Mouse (Mus musculus): ENCODE results near the gene Mrpl27. TPM values are rescaled to one million over a fixed set of nuclear protein-coding genes. Genes with fewer than 3 reads are reported as not detected.

The Mrpl27 gene
- polyA plus RNA-seq, 1 experiment from 2014 or later = 123 TPM

GRCm38 (mm10) chr11:94702216-94702610 lies 48.6 kb downstream of the Mrpl27 start:
- no peak for ATAC-seq (replicated peaks; ENCODE audit: extremely low read depth, insufficient read depth, low FRiP score)
- Histone ChIP-seq H3K9me3 (replicated peaks; ENCODE audit: control insufficient read depth, low read length) (no peaks in the 10 kb centered on the region), H3K4me1 (ENCODE audit: control insufficient read depth, insufficient read depth, low read length) (peaks cover 6% of the 10 kb centered on the region; the same call in 1 of the 2 replicates), H3K36me3 (ENCODE audit: control insufficient read depth, insufficient read depth) (no peaks in the 10 kb centered on the region), H3K9ac (ENCODE audit: low read length) (no peak overlapping the region), H3K27me3 (ENCODE audit: control insufficient read depth, insufficient read depth, low read length) (no peaks in the 10 kb centered on the region), H3K4me2 (ENCODE audit: low read depth, low read length) (no peak overlapping the region), H3K27ac (ENCODE audit: low read length) (no peak overlapping the region), H3K4me3 (ENCODE audit: low read length) (no peak overlapping the region)
- whole genome bisulfite sequencing = 62% methylated on average over 3 of the region's 3 CpGs

GRCm38 (mm10) chr11:94704020-94704419 lies 50.5 kb downstream of the Mrpl27 start:
- no peak for ATAC-seq (replicated peaks; ENCODE audit: extremely low read depth, insufficient read depth, low FRiP score)
- Histone ChIP-seq H3K4me3 (ENCODE audit: low read length) (no peak overlapping the region), H3K4me2 (ENCODE audit: low read depth, low read length) (no peak overlapping the region), H3K36me3 (ENCODE audit: control insufficient read depth, insufficient read depth) (no peaks in the 10 kb centered on the region), H3K4me1 (ENCODE audit: control insufficient read depth, insufficient read depth, low read length) (no peaks in the 10 kb centered on the region), H3K9ac (ENCODE audit: low read length) (no peak overlapping the region), H3K27ac (ENCODE audit: low read length) (no peak overlapping the region), H3K9me3 (replicated peaks; ENCODE audit: control insufficient read depth, low read length) (no peaks in the 10 kb centered on the region), H3K27me3 (ENCODE audit: control insufficient read depth, insufficient read depth, low read length) (no peaks in the 10 kb centered on the region)
- 43% methylated on average over 7 of the region's 7 CpGs for WGBS

GRCm38 (mm10) chr11:94704472-94704871 lies 50.9 kb downstream of the Mrpl27 start, which contains the start of gene Gm11541:
Gm11541 (minus strand) TSS chr11:94704499.
- Histone ChIP-seq H3K36me3 (ENCODE audit: control insufficient read depth, insufficient read depth) (no peaks in the 10 kb centered on the region), H3K27ac (ENCODE audit: low read length) (no peak within 1 kb of the TSS), H3K4me1 (ENCODE audit: control insufficient read depth, insufficient read depth, low read length) (no peaks in the 10 kb centered on the region), H3K9me3 (replicated peaks; ENCODE audit: control insufficient read depth, low read length) (no peaks in the 10 kb centered on the region), H3K4me2 (ENCODE audit: low read depth, low read length) (no peak within 1 kb of the TSS), H3K27me3 (ENCODE audit: control insufficient read depth, insufficient read depth, low read length) (no peaks in the 10 kb centered on the region), H3K9ac (ENCODE audit: low read length) (no peak within 1 kb of the TSS), H3K4me3 (ENCODE audit: low read length) (no peak within 1 kb of the TSS)
- 66% methylated on average over 5 of the region's 5 CpGs for WGBS
- no peak for ATAC-seq (replicated peaks; ENCODE audit: extremely low read depth, insufficient read depth, low FRiP score)

Other genes starting within 250 kb of the Mrpl27 start
- gene Cacna1g, start 179.6 kb upstream of the Mrpl27 start, polyA plus RNA-seq (2015; fragmentation: Nextera tagmentation; extraction: Ambion mirVana) = 5.8 and 7.6 TPM in 2 replicates
- 0.08 and 0.25 TPM in 2 replicates for gene Spata20, start 167.6 kb upstream of the Mrpl27 start, polyA plus RNA-seq (2015; fragmentation: Nextera tagmentation; extraction: Ambion mirVana)
- gene Epn3, start 153.8 kb upstream of the Mrpl27 start, polyA plus RNA-seq (2015; fragmentation: Nextera tagmentation; extraction: Ambion mirVana) = 13.6 and 17.9 TPM in 2 replicates
- 5.7 and 9.1 TPM in 2 replicates for gene Mycbpap, start 132.0 kb upstream of the Mrpl27 start, polyA plus RNA-seq (2015; fragmentation: Nextera tagmentation; extraction: Ambion mirVana)
- gene Rsad1, start 104.5 kb upstream of the Mrpl27 start, polyA plus RNA-seq (2015; fragmentation: Nextera tagmentation; extraction: Ambion mirVana) = 7.3 and 8.0 TPM in 2 replicates
- gene Chad, start 88.7 kb upstream of the Mrpl27 start, polyA plus RNA-seq (2015; fragmentation: Nextera tagmentation; extraction: Ambion mirVana) = 2.0 and 2.1 TPM in 2 replicates
- gene Acsf2, start 51.9 kb upstream of the Mrpl27 start, polyA plus RNA-seq (2015; fragmentation: Nextera tagmentation; extraction: Ambion mirVana) = 2.7 and 3.9 TPM in 2 replicates
- 120 and 123 TPM in 2 replicates for gene Lrrc59, start 24.0 kb upstream of the Mrpl27 start, polyA plus RNA-seq (2015; fragmentation: Nextera tagmentation; extraction: Ambion mirVana)
- 9.9 and 11.3 TPM in 2 replicates for gene Eme1, start 197 bp downstream of the Mrpl27 start, polyA plus RNA-seq (2015; fragmentation: Nextera tagmentation; extraction: Ambion mirVana)
- gene Xylt2, start 23.7 kb downstream of the Mrpl27 start, polyA plus RNA-seq (2015; fragmentation: Nextera tagmentation; extraction: Ambion mirVana) = 11.6 and 12.9 TPM in 2 replicates
- not detected in 2 replicates for gene Gm11541, start 50.7 kb downstream of the Mrpl27 start, polyA plus RNA-seq (2015; fragmentation: Nextera tagmentation; extraction: Ambion mirVana)
- gene Cdc34b, start 88.0 kb downstream of the Mrpl27 start, polyA plus RNA-seq (2015; fragmentation: Nextera tagmentation; extraction: Ambion mirVana) = 0.39 TPM in 1 of 2 replicates, not detected in the other
- 0.07 TPM in 1 of 2 replicates, not detected in the other for gene Tmem92, start 128.9 kb downstream of the Mrpl27 start, polyA plus RNA-seq (2015; fragmentation: Nextera tagmentation; extraction: Ambion mirVana)